Mouse (Mus musculus) heart, postnatal 10 days (tissue): ENCODE measurements around the gene Ldlrad3. TPM values are rescaled to one million over a fixed set of nuclear protein-coding genes. Genes with fewer than 3 reads are reported as not detected.

Source experiments
- DNase-seq, 2 experiments: peaks; one replicate each; pipeline ENCODE4 v3.0.0; 2021
- intact Hi-C: fragments of 180-260 bp; cut with DNase I; formaldehyde crosslinking; loops from one replicate; pipeline ENCODE4 v1.15.1; 2025
- total RNA-seq, 2 experiments: library from RNA; stranded (reverse); gene quantifications; 2 replicates each; pipeline ENCODE4 v1.2.3; 2021

Ldlrad3 gene
- total RNA-seq, 2 experiments from 2014 or later = 9.2 to 10.3 TPM

- intact Hi-C loops = loop anchor here (2.0 kb wide), 1 partner anchor 21 kb away; no protein-coding TSS in a partner anchor
- no peak for DNase-seq
These were observed 204.2 kb downstream of the Ldlrad3 start for GRCm38 (mm10) chr2:101981964-101982498.

GRCm38 (mm10) chr2:101981211-101981610, 205.0 kb downstream of the Ldlrad3 start:
- intact Hi-C loops = no loop called here

GRCm38 (mm10) chr2:101980456-101980947, 205.7 kb downstream of the Ldlrad3 start:
- DNase-seq = no peak
- intact Hi-C loops = no loop called here

More at GRCm38 (mm10) chr2:101981211-101981610, 205.0 kb downstream of the Ldlrad3 start:
- no peak for DNase-seq

GRCm38 (mm10) chr2:101978534-101979525, 207.4 kb downstream of the Ldlrad3 start:
- intact Hi-C loops = no loop called here
- DNase-seq = peak; percentile 51 to 61

GRCm38 (mm10) chr2:101976399-101977064, 209.7 kb downstream of the Ldlrad3 start:
- no peak for DNase-seq
- intact Hi-C loops = no loop called here

GRCm38 (mm10) chr2:101973810-101974209, 212.4 kb downstream of the Ldlrad3 start:
- intact Hi-C loops = no loop called here
- no peak for DNase-seq

GRCm38 (mm10) chr2:101967601-101968000, 218.6 kb downstream of the Ldlrad3 start:
- intact Hi-C loops = no loop called here

GRCm38 (mm10) chr2:101967152-101967551, 219.0 kb downstream of the Ldlrad3 start:
- no peak for DNase-seq
- intact Hi-C loops = no loop called here

More at GRCm38 (mm10) chr2:101967601-101968000, 218.6 kb downstream of the Ldlrad3 start:
- DNase-seq = no peak

- intact Hi-C loops = no loop called here
- DNase-seq = no peak
These were observed 220.2 kb downstream of the Ldlrad3 start for GRCm38 (mm10) chr2:101966017-101966416.

GRCm38 (mm10) chr2:101965515-101965914, 220.7 kb downstream of the Ldlrad3 start:
- intact Hi-C loops = no loop called here
- no peak for DNase-seq

- no peak for DNase-seq
- intact Hi-C loops = no loop called here
These were observed 222.8 kb downstream of the Ldlrad3 start for GRCm38 (mm10) chr2:101963367-101963766.

- intact Hi-C loops = no loop called here
- DNase-seq = no peak
These were observed 223.8 kb downstream of the Ldlrad3 start for GRCm38 (mm10) chr2:101962349-101962748.

- intact Hi-C loops = no loop called here
- DNase-seq = no peak
These were observed 224.8 kb downstream of the Ldlrad3 start for GRCm38 (mm10) chr2:101961391-101961790.

- intact Hi-C loops = no loop called here
These were observed 225.5 kb downstream of the Ldlrad3 start for GRCm38 (mm10) chr2:101960658-101961057.

GRCm38 (mm10) chr2:101956125-101956524, 230.1 kb downstream of the Ldlrad3 start:
- DNase-seq = no peak
- intact Hi-C loops = no loop called here

More at GRCm38 (mm10) chr2:101960658-101961057, 225.5 kb downstream of the Ldlrad3 start:
- DNase-seq = no peak

GRCm38 (mm10) chr2:101952951-101953361, 233.2 kb downstream of the Ldlrad3 start:
- DNase-seq = no peak
- intact Hi-C loops = no loop called here

GRCm38 (mm10) chr2:101950716-101951520, 235.3 kb downstream of the Ldlrad3 start:
- intact Hi-C loops = no loop called here
- DNase-seq = no peak

- intact Hi-C loops = no loop called here
These were observed 251.2 kb downstream of the Ldlrad3 start for GRCm38 (mm10) chr2:101935006-101935405.

GRCm38 (mm10) chr2:101933301-101933700, 252.9 kb downstream of the Ldlrad3 start:
- intact Hi-C loops = no loop called here
- DNase-seq = no peak

More at GRCm38 (mm10) chr2:101935006-101935405, 251.2 kb downstream of the Ldlrad3 start:
- DNase-seq = no peak
